Mouse (Mus musculus) small intestine, adult 2 months (tissue): ENCODE measurements around the gene Adra2b.

Experiments used
- CTCF ChIP-seq: fragments of 200-500 bp; IDR thresholded peaks from 2 replicates; pipeline ENCODE4 v1.5.1; 2012; ENCODE audit warnings: low read depth, mild to moderate bottlenecking, control low read depth, inconsistent platforms, low read length, moderate library complexity, mixed read lengths; ENCODE audit not compliant: insufficient replicate concordance, insufficient read length; ENCODE audit errors: extremely low read depth
- POLR2A ChIP-seq: fragments of 200-500 bp; IDR thresholded peaks from 2 replicates; pipeline ENCODE4 v1.6.1; 2012; ENCODE audit warnings: low read depth, mild to moderate bottlenecking, control low read depth, inconsistent platforms, low read length, moderate library complexity

- TF ChIP-seq POLR2A (no peak), CTCF (no peak)
These were observed 34.7 kb upstream of the Adra2b start for GRCm38 (mm10) chr2:127328090-127328851.
